Mouse (Mus musculus) olfactory bulb, adult 2 months (tissue): ENCODE results near the gene Snd1. TPM values are rescaled to one million over a fixed set of nuclear protein-coding genes. Genes with fewer than 3 reads are reported as not detected.

ENCODE experiments used
- H3K27ac ChIP-seq: fragments of 200-500 bp; 2 replicates; pipeline ENCODE4 v1.5.1; 2012; ENCODE audit warnings: low read depth, low read length; ENCODE audit not compliant: insufficient read depth
- H3K4me1 ChIP-seq: fragments of 200-500 bp; 2 replicates; pipeline ENCODE4 v1.6.1; 2012; ENCODE audit warnings: low read length; ENCODE audit not compliant: control insufficient read depth, insufficient read depth
- H3K4me3 ChIP-seq: fragments of 200-500 bp; 2 replicates; pipeline ENCODE4 v1.5.1; 2012; ENCODE audit warnings: mild to moderate bottlenecking, low read depth, low read length, moderate library complexity; ENCODE audit not compliant: insufficient read depth
- CTCF ChIP-seq: fragments of 200-500 bp; IDR thresholded peaks from 2 replicates; pipeline ENCODE4 v1.5.1; 2012; ENCODE audit warnings: low read depth, mild to moderate bottlenecking, low read length, moderate library complexity; ENCODE audit not compliant: insufficient read depth
- POLR2A ChIP-seq: fragments of 200-500 bp; IDR thresholded peaks from 2 replicates; pipeline ENCODE4 v1.6.1; 2012; ENCODE audit warnings: mild to moderate bottlenecking, low read depth, low read length, moderate library complexity; ENCODE audit not compliant: insufficient read depth
- WGBS: fragments of 180-500 bp; shearing (Covaris S2); methylation state at CpG from one replicate; pipeline ENCODE4 v1.1.7; 2018; 5-methylcytosine and 5-hydroxymethylcytosine counted together
- polyA plus RNA-seq: library from polyadenylated mRNA; stranded (reverse); fragments of >200 nt; gene quantifications from 2 replicates; pipeline ENCODE4 v1.2.4, GENCODE M21; 2012; ENCODE audit warnings: low replicate concordance; ENCODE audit not compliant: missing spikeins, insufficient read depth, insufficient read length

Snd1 gene
- polyA plus RNA-seq, 1 experiment, result not detected

DNA sequence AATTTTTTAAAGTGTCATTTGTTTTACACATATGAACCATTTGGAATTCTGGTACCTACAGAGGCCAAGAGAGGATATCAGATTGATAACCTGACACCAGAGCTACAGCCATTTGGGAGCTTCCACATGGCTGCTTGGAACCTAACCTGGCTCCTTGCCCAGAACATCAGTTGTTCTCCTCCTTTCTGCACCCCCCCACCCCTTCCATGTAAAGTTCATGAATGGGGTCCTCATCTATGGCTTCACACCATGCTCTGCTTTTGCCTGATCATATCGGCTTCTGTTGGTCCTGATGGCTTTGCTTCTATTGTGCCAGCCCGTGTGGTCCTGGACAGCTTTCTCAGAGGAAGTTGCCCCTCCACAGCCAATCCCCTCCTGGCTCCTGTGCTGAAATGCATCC is 156.0 kb downstream of the Snd1 start:
- H3K4me1 ChIP-seq, result no peaks in the 10 kb centered on the region
- no peak for TF ChIP-seq CTCF
- no peak for TF ChIP-seq POLR2A
- no peak overlapping the region for H3K4me3 ChIP-seq
- WGBS, result 79% methylated on average over 2 of the region's 2 CpGs
- no peak overlapping the region for H3K27ac ChIP-seq

DNA sequence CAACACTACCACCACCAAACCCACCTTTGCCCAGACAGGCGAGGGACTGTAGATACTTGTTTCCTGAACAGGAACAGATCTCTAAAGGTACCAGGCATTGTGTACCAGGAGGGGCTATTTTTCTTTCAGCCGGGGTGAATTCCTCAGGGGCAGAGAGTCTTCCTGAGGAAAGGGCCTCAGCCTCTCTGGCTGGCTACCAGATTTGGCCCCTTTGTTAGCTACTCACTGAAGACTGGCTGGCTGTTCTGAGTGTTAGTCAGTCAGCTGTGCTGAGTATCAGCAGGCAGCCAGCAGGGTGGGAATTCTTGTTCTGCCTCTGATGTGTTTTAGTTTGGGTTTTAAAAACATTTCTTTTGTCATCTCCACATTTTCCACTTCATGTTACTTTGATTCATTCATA is 158.2 kb downstream of the Snd1 start:
- 62% methylated on average over 2 of the region's 2 CpGs for WGBS
- TF ChIP-seq POLR2A (no peak), CTCF (no peak)
- Histone ChIP-seq H3K4me1 (peaks cover 3% of the 10 kb centered on the region; the same call in 1 of the 2 replicates), H3K27ac (no peak overlapping the region), H3K4me3 (no peak overlapping the region)

DNA sequence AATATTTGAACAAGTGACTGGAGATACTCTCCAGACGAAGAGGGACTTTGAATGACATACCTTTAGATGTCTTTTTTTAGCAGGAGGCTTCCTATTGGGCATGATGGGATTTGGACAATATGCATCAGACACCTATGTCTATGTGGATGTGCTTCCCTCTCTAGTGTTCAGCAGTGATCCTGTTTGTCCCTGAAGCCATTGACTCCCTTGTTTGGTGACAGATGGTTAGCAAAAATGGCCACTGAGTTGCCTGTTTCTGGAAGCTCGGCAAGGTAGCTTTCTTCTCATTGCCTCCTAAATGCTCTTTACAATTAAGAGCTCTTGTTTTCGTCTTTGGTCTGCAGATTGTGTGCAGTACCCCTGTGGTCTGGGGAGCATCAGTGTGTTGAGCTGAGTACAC is 158.7 kb downstream of the Snd1 start:
- no peak for TF ChIP-seq POLR2A
- no peak for TF ChIP-seq CTCF
- H3K4me3 ChIP-seq, result no peak overlapping the region
- no peak overlapping the region for H3K27ac ChIP-seq
- WGBS, result 80% methylated on average over 3 of the region's 3 CpGs
- H3K4me1 ChIP-seq, result peaks cover 3% of the 10 kb centered on the region; the same call in 1 of the 2 replicates

DNA sequence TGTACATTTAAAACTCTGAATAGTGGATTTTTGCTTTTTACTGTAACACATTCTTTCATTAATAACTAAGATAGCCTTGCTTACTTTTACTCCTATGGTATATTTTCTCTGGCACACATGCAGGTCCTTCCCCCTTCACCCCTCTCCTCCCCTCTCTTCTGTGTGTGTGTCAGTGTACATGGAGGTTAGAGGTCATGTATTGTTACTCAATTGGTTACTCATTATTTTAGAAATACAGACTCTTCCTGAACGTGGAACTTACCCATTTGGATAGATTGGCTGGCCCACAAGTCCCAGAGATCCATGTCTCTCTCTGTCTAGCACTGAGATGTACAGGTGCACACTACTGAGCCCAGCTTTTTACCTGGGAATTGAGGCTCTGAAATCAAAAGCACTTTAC is 160.2 kb downstream of the Snd1 start:
- H3K4me3 ChIP-seq, result no peak overlapping the region
- 84% methylated on average over 1 of the region's 1 CpGs for WGBS
- H3K4me1 ChIP-seq, result peaks cover 3% of the 10 kb centered on the region; the same call in 1 of the 2 replicates
- H3K27ac ChIP-seq, result no peak overlapping the region
- no peak for TF ChIP-seq CTCF
- TF ChIP-seq POLR2A, result no peak

DNA sequence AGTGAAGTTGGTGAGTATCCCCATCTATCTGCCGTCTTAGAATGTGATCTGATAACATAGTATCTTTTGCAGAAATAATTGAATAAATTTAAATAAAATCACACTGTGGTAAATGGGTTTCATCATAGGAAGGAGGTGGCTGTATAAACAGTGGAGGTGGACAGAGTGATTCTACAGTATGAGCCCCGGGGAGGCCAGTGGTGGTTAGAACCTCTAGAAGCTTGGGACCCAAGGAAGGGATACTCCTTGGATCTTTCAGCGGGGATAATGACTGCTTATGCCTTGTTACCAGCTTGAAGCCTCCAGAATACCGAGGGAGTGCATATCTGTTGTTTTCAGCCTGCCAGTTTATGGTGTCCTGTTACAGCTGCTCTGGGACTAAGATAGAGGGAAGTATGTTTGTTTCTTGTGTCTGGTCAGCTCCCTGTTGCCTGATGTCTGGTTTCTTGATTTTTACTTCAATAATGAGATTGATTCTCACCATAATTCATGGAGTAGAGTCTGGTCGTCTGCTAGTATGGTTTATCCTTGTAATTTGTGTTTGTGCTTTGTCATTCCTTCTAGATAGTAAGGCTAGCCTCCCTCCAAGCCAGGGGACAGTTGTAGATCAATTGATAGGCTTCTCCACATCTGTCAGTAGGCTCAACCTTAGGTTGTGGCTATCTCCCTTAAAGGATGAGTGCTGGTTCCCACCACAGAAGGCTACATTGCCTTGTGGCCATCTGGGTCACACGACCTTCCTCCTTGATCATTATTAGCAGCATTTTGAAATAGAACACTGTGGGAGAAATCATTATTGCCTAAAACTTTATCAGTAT is 160.8 kb downstream of the Snd1 start:
- 82% methylated on average over 6 of the region's 6 CpGs for WGBS
- no peak overlapping the region for H3K4me3 ChIP-seq
- no peak overlapping the region for H3K27ac ChIP-seq
- H3K4me1 ChIP-seq, result peaks cover 3% of the 10 kb centered on the region; the same call in 1 of the 2 replicates
- TF ChIP-seq POLR2A (no peak), CTCF (no peak)

DNA sequence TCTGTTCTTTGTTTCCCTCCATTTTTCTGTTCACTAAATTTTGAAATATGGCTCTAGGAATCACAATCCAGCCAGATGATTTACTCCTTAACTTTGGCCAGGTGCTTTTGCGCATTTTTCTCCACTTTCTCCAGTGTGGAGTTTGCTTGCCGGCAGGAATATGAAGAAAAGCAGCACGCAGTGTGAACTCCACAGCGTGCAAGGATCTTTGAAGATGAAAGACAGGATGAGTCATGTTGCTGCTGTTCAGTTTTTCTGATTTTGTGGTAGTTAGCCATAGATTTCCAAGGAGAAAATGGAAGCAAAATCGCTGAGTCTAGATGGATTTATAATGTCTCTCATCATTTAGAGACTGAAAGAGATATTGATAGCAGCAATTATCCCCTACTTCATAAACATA is 165.1 kb downstream of the Snd1 start:
- no peak for TF ChIP-seq POLR2A
- TF ChIP-seq CTCF, result no peak
- Histone ChIP-seq H3K4me1 (peaks cover 8% of the 10 kb centered on the region), H3K4me3 (no peak overlapping the region), H3K27ac (no peak overlapping the region)
- 79% methylated on average over 5 of the region's 5 CpGs for WGBS

DNA sequence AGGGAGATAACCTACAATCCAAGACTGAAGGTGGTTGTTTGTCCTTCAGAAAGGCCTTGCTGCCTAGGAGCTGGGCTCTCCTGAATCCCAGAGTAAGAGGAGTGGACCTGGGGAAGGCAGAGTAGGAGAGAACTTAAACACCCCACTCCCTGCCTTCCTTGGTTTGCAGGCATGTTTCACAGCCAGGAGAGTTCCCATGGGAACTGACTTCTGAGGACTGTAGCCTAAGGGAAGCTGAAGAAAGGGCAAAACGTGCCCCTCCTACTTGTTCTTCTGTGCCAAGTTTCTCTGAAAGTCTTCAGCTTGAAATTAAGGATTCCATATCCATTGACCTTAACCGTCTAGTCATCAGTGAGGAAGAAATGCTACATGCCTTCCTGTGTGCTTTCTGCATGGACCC is 168.0 kb downstream of the Snd1 start:
- WGBS, result 38% methylated on average over 2 of the region's 2 CpGs
- Histone ChIP-seq H3K4me3 (no peak overlapping the region), H3K27ac (no peak overlapping the region), H3K4me1 (peaks cover 5% of the 10 kb centered on the region)
- TF ChIP-seq CTCF, result no peak
- TF ChIP-seq POLR2A, result no peak

DNA sequence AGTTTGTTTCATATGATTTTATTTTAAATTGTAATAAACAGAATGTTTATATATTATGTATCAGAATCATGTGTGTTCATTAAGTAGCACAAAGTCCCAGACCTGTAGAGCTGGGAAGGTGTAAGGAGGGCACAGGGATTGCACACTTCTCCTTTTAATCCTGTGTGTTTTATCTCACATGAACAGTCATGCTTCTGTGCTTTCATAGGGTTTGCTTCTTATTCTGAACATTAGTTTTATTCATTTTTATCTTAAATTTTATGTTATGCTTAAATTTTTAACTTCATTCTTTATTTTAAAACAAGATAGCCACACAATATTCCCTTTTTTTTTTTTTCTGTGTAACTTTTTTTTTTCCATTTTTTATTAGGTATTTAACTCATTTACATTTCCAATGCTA is 170.3 kb downstream of the Snd1 start:
- TF ChIP-seq POLR2A, result no peak
- TF ChIP-seq CTCF, result no peak
- no peak overlapping the region for H3K4me3 ChIP-seq
- no peak overlapping the region for H3K27ac ChIP-seq
- peaks cover 5% of the 10 kb centered on the region for H3K4me1 ChIP-seq

DNA sequence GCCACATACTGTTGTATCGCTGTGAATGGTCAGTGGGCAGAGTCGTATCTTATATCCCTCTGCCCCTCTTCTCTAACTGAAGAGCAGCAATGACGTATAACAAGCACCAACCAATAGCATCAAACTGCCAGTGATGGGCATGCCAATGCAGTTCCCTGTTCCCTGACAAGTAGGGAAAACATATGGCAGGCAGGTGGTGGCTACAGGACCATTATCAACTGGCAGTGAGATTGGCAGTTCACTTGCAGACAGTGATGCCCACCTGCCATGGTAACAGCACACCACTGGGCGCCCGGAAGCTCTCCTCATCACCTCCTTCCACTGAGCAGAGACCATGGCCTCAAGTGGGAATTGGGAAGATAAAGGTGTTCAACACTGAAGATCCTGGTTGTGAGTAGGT is 181.6 kb downstream of the Snd1 start:
- Histone ChIP-seq H3K4me3 (no peak overlapping the region), H3K27ac (no peak overlapping the region), H3K4me1 (no peaks in the 10 kb centered on the region)
- TF ChIP-seq CTCF, result no peak
- no peak for TF ChIP-seq POLR2A
- WGBS, result 99% methylated on average over 5 of the region's 5 CpGs
